Mouse (Mus musculus): ENCODE data around the gene Tdrd7. TPM values are rescaled to one million over a fixed set of nuclear protein-coding genes. Genes with fewer than 3 reads are reported as not detected.

Tdrd7 gene
- polyA plus RNA-seq, 1 experiment from 2014 or later = 24.7 TPM

- Histone ChIP-seq H3K27me3 (ENCODE audit: control insufficient read depth, insufficient read depth, low read length) (no peaks in the 10 kb centered on the region), H3K9ac (replicated peaks; ENCODE audit: low read length) (no peak overlapping the region), H3K4me3 (replicated peaks; ENCODE audit: low read depth, low read length) (no peak overlapping the region), H3K9me3 (ENCODE audit: control insufficient read depth, low read length) (no peaks in the 10 kb centered on the region), H3K4me2 (ENCODE audit: low read length) (no peak overlapping the region), H3K4me1 (ENCODE audit: control insufficient read depth, insufficient read depth, low read length) (0 out of 2 replicates have a peak, but pooled peaks cover 7% of the 10 kb centered on the region), H3K27ac (replicated peaks; ENCODE audit: low read depth, low read length) (no peak overlapping the region), H3K36me3 (ENCODE audit: control insufficient read depth, insufficient read depth, low read length) (no peaks in the 10 kb centered on the region)
- ATAC-seq (ENCODE audit: low FRiP score, low TSS enrichment) (no peak), DNase-seq (no peak)
- WGBS = 91% methylated on average over 4 of the region's 4 CpGs
Observed at GRCm38 (mm10) chr4:46080261-46080660, 115.1 kb downstream of the Tdrd7 start.

- H3K36me3 ChIP-seq (ENCODE audit: control insufficient read depth, insufficient read depth, low read length) = no peaks in the 10 kb centered on the region
- 0 out of 2 replicates have a peak, but pooled peaks cover 7% of the 10 kb centered on the region for H3K4me1 ChIP-seq (ENCODE audit: control insufficient read depth, insufficient read depth, low read length)
- no peak overlapping the region for H3K4me2 ChIP-seq (ENCODE audit: low read length)
- H3K9me3 ChIP-seq (ENCODE audit: control insufficient read depth, low read length) = no peaks in the 10 kb centered on the region
- H3K4me3 ChIP-seq (replicated peaks; ENCODE audit: low read depth, low read length) = no peak overlapping the region
- no peaks in the 10 kb centered on the region for H3K27me3 ChIP-seq (ENCODE audit: control insufficient read depth, insufficient read depth, low read length)
- no peak for DNase-seq
- ATAC-seq (ENCODE audit: low FRiP score, low TSS enrichment) = no peak
- no peak overlapping the region for H3K9ac ChIP-seq (replicated peaks; ENCODE audit: low read length)
- no peak overlapping the region for H3K27ac ChIP-seq (replicated peaks; ENCODE audit: low read depth, low read length)
- 80% methylated on average over 11 of the region's 11 CpGs for WGBS
Observed at GRCm38 (mm10) chr4:46082555-46082954, 117.4 kb downstream of the Tdrd7 start.

Other genes starting within 250 kb of the Tdrd7 start
- 14.7 and 15.2 TPM in 2 replicates for gene Aldh1b1, start 166.3 kb upstream of the Tdrd7 start, polyA plus RNA-seq (2014; fragmentation: Nextera tagmentation; extraction: Ambion mirVana)
- 112 and 143 TPM in 2 replicates for gene Igfbpl1, start 138.4 kb upstream of the Tdrd7 start, polyA plus RNA-seq (2014; fragmentation: Nextera tagmentation; extraction: Ambion mirVana)
- gene Stra6l, start 116.7 kb upstream of the Tdrd7 start, polyA plus RNA-seq (2014; fragmentation: Nextera tagmentation; extraction: Ambion mirVana) = 1.1 and 1.7 TPM in 2 replicates
- gene Ccdc180, start 75.0 kb upstream of the Tdrd7 start, polyA plus RNA-seq (2014; fragmentation: Nextera tagmentation; extraction: Ambion mirVana) = 0.07 and 0.14 TPM in 2 replicates
- 0.53 and 0.76 TPM in 2 replicates for gene Tmod1, start 73.6 kb downstream of the Tdrd7 start, polyA plus RNA-seq (2014; fragmentation: Nextera tagmentation; extraction: Ambion mirVana)
- 72.7 and 100 TPM in 2 replicates for gene Ncbp1, start 173.3 kb downstream of the Tdrd7 start, polyA plus RNA-seq (2014; fragmentation: Nextera tagmentation; extraction: Ambion mirVana)
- 23.5 and 24.6 TPM in 2 replicates for gene Tstd2, start 173.4 kb downstream of the Tdrd7 start, polyA plus RNA-seq (2014; fragmentation: Nextera tagmentation; extraction: Ambion mirVana)
- gene Xpa, start 231.0 kb downstream of the Tdrd7 start, polyA plus RNA-seq (2014; fragmentation: Nextera tagmentation; extraction: Ambion mirVana) = 33.3 and 34.5 TPM in 2 replicates